Mouse (Mus musculus): ENCODE measurements around the gene Lrrc8c. TPM values are rescaled to one million over a fixed set of nuclear protein-coding genes. Genes with fewer than 3 reads are reported as not detected.

The Lrrc8c gene
- total RNA-seq, 2 experiments from 2014 or later, result 26.7 to 29.9 TPM

DNA sequence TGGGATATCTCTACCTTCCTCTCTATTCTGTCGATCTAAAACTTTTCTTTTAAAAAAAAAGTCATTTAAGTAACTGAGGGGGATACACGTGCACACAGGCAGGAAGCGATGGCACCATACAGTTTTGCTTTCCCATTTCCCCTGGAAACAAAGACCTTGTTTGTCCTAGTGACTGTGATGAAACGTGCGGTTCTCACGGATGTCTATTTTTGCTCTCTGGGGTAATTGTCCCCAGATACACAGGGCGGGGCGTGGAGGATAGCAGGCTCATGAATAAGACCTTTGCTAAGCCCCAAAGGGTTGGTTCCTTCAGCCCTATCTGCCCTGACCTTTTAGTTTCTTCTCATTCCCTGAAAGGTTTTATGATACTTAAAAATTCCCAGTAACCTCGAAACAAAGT is 79.7 kb downstream of the Lrrc8c start:
- peak; percentile 65 to 75 for DNase-seq

DNA sequence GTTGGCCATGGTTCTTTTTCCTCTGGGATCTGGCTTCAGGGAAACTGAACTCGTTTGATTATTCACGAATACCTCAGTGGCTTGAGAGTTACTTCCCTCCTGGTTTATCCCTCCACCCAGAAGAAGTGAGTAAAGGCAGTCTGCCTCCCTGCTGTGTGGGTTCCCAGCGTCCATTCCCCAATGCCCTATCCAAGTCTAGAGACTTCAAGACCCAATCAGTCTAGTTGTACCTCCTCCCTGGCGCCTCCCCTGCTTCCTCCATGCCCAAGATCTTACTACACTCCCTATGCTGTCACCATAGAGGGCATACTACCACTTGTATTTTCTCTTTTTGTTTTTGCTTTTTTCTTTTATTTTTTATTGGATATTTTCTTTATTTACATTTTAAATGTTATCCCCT is 80.1 kb downstream of the Lrrc8c start:
- DNase-seq, result no peak

DNA sequence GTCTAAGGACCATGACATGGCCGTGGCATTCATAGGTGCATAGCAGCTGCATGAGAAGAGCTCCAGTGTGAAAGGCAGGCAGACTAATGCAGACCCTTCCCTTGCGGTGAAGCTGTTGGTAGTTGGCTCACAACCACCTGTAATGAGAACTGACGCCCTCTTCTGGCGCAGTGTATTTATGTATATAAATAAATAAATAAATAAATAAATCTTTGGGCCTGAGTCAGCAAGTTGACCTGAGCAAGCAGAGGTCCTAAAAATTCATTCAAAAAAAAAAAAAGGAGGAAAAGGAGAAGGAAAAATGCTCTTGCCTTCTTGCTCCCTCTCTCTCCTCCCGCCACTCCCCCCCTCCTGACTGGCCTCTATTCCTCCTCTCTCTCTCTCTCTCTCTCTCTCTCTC is 81.8 kb downstream of the Lrrc8c start:
- DNase-seq, result no peak

DNA sequence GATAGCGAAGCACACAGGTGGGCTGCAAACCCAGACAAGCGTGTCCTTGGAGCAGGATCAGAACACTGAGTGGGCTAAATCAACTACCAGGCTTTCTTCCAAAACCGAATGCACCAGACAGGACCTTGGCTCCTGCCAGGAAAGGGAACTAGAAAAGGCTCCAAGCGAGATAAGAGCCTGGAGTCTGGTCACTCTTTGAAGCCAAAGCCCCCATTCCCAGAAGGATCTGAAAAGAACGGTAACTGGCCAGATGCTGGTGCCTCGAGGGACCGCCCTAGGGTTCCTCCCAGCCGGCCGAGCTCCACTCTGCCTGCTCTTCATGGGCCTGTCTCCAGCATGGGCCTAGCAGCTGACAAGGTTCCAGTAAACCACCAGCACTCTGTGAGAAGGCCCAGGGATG is 83.4 kb downstream of the Lrrc8c start:
- peak; percentile 60 to 75 for DNase-seq

DNA sequence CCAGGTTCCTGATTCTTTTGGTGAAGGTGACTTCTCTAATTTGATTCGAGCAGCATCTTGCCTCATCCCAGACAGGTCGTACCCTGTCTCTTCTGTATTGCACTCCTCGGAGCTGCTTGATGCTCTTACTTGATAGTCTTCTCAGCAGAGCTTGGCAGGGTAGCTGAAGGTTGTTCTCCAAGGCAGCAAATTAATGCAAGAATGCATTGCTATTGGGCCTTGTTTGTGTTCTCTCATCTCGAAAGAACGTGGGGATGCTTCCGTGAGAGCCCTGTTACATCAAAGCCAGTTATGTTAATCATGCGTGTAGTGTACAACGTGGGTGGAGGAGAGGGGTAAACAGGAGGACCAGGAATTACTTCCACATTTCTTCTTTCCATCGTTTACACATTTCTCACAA is 86.5 kb downstream of the Lrrc8c start:
- DNase-seq, result no peak

DNA sequence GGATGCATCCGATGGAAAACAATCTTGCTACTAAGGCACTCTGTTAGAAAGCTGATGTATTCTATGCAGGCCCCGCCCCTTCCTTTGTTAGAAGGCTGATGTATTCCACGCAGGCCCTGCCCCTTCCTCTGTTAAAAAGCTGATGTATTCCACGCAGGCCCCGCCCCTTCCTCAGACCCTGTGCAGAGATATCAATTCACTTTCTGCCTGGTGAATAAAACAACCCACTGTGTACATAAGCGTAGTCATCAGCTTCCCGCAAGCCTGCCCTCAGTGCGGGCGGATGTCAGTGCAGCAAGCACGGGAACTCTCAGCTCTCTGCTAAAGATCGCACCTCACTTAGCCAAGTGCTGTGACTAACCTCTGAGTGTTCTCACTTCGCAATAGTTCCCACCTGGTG is 90.5 kb downstream of the Lrrc8c start:
- DNase-seq, result no peak

DNA sequence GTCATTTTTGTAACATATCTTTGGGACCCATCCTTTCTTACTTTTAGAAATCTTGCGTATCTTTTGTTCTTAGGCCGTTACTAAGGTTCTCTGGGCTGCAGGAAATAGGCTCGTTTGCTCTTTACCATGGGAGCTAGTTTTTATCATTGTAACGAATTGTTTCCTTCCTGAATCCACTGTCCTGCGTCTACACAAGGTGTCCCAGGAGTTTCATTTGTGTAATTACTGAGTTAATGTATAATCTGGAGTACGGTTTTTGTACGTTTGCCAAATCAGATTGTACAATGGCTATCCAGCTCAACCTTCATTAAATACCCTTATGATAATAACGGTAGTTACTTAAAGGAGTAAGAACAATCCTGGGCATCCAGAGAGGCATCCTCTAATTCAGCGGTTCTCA is 93.8 kb downstream of the Lrrc8c start:
- DNase-seq, result no peak

DNA sequence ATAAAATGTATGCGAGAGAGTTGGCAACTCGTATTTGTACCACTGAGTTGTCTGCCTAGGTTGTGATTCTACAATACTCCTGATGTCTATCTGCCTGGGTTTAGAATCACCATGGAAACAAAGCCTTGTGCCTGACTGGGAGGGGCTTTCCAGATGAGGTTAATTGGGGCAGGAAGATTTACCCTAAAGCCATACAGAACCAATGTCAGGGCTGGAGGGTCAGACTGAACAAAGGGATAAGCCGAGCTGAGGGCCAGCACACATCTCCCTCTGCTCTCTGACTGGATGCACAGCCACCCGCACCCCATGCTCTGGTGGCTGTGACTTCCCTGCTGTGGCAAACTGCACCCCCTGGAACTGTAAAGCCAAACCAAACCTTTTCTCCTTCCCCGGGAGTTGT is 94.8 kb downstream of the Lrrc8c start:
- no peak for DNase-seq

DNA sequence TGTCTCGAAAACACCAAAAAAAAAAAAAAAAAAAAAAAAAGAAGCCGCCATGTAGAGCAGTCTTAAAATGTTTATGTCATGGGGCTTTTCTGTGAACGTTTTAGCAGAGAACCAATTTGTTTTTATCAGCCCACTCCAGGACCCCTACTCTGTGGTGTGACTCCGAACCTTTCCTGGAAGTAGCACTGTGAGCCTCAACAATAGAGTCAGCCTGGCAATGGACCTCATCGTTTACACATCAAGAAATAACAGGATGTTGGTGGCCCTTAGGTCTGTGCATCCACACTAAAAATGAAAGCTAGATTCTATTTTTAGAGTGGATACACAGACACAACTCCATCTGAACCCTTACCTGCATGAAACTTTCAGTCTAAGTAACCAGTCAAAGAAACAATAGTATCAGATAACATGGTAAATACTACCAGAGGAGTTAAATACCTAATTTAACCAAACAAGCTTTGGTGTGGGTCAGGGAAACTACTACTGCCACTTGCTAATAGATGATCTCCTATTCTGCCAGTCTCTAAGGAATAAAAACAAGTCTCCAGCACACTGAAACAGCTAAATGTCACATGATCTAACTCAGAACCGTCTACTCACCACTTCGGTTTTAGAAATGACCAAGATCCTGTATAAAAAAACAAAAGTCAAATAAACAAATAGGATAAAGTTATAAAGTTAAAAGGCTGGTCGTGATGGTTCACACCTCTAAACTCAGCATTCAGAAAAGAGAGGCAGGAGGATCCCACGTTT is 95.7 kb downstream of the Lrrc8c start:
- peak in 1 of 2 experiments; percentile 27 for DNase-seq

DNA sequence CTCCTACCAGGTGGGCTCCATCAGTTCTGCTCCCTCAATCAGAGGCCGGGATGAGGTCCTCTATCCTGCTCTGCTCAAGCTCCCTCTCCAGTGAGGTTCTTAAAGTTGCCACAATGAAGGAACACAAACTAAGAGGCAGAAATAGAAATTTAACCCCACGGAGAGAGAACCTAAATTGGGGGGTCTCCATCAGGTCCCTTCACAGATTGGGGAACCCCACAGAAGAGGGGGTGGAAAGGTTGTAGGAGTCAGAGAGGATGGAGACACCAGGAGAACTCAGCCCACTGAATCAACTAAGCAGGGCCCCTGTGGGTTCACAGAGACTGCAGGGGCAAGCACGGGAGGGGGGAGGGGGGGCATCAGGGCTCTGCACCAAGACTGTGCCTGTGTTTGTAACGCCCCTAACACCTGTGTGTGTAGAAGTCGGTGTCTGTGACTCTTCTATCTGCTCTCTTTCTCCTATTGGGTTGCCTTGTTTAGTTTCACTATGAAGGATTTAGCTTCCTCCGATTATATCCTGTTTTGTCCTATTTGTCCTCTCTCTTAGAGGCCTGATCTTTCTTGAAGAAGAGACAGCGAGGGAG is 96.8 kb downstream of the Lrrc8c start:
- DNase-seq, result no peak

DNA sequence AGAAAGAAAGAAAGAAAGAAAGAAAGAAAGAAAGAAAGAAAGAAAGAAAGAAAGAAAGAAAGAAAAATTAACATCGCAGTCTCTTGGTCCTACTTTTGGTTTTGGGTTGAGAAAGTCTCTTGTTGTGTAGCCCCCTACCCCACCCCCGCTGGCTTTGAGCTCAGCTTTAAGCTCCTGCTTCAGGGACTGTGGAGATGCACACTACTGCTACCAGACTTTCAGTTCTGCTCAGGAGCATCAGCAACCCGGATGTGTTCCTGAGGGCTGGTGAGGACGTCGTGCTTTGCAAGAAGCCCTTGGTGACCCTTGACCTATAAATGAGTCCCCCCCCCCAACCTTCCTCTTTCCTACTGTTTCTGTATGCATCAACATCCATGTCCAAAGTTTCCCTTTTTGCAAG is 97.3 kb downstream of the Lrrc8c start:
- DNase-seq, result no peak

DNA sequence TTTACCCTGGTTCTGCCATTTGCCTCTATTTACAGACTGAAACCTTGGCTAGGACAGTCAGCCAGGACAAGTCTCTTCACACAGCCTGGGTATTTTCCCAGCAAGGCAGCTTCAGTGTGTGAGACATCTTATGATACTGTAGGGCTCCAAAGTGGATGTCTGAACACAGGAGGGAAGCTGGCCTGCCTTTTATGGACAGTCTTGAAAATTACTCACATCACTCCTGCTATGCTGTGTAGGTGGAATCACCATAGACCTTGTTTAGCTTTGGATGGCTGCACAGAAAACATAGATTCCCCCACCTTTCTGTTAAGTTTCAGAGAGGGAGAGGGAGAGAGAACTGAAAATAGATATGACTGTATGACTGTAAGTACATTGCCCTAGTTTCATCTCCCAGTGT is 99.3 kb downstream of the Lrrc8c start:
- DNase-seq, result no peak

DNA sequence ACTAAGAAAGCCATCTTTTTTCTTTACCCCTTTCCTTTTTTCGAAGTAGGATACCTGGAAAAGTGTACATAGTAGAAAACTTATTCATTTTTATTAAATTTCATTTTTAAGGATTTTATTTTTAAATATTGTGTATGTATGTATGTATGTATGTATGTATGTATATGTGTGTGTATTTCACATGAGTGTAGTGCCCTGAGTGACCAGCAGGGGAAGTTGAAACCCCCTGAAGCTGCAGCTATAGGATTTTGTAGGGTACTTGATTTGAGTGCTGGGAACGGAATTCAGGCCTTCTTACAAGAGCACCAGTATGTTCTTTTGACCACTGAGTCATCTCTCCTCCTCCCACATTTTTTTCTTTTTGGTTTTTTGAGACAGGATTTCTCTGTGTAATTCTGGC is 100.5 kb downstream of the Lrrc8c start:
- DNase-seq, result no peak

DNA sequence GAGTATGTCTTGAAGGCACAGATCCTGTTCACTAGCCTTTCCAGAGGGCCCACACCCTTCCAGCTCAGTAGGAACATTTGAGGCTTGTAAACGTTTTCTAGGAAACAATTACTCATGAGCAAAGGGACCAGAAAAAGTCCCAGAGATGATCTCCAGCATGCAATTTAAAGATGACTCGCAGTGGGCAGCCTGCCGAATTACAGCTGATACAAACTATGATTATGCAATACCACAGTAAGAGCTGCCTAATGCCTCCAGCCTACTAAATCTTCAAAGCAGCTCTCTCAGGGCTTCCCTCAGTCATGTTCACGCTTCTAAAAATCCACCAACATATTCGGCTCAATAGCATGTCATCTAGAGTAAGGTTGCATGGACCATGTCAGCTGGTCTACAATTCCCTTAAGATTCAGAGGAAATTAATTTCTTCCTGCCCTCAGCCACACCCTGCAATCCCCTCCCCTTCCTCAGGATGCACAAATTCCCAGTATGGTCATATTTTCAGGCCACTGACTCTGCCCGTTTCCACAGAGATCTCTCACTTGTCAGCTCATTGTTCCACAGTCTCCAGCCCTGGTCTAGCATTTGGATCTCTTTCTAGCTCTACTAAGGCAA is 101.4 kb downstream of the Lrrc8c start:
- peak; percentile 80 to 81 for DNase-seq

DNA sequence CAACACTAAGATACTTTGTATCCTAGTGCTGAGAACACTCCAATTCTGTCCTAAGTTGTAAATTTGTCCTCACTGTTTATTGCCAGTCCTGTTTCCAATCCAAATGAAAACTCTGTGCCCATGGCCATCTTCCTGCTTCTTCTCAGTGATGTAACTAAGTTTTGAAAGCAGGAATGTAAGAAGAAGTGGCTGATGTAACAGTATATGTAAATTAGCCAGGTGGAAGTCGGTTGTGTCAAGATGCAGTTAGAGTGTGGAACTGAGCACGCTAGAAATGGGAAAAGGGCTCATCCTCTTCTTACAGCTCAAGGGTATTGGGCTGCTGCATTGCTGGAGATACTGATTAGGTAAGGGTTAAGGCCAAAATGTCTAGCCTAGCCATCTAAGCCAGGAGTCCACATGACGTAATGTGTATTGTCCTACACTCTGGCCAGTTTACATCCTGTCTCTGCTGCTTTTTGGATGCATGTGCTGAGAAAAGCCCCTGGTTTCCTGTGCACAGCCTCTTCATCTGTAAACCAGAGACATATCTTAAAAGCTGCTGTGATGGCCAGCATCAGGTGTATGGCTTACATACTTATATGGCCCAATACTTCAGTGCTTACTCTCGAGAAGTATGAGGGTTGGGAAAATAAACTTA is 104.0 kb downstream of the Lrrc8c start:
- peak in 1 of 2 experiments; percentile 45 for DNase-seq

DNA sequence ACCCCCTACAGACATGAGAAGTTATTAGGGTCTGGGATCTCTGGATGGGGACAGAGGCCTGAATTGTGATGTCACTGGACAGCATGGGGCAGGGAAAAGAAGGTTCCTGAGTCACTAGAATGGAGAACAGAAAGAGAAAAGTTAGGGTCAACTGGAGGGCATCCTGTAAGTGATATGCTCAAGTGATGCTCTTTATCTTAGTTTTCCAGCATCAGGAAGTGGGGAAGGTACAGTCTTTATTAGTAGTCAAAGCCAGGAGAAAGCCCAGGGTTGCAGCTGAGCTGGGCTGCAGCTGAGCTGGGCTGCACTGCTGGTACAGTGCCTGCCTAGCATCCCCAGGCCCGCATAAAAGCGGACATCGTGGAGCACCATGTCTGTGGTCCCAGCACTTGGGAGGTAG is 105.1 kb downstream of the Lrrc8c start:
- no peak for DNase-seq

DNA sequence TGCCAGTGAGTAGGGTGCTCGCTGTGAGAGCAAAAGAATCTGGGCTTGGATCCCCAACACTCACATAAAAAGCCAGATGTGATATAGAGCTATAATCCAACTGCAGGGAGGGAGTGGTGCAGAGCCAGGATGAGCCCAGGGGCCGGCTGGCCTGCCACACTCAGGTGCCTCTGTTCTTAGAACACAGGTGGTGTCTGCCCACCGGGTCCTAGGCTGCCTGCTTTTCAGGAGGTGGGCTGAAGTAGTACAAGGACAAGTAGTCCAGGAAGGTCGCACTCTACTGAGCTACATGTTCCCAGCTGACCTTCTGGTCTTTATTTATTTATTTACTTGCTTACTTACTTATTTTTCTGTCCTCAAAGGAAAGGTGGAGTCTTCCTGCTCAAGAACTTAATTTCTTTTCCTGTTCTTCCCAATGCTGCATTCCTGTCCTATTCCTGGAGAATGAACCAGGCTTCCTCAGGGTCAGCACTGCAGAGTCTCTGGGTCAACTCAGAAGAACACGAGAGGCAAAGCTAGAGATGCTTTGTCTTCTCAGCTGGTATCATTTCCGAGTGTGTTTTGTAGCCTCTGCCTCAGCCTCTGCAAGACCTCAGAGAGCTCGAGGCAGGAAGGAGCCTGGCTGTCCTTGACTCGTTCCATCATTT is 106.4 kb downstream of the Lrrc8c start:
- DNase-seq, result peak; percentile 35 to 58

DNA sequence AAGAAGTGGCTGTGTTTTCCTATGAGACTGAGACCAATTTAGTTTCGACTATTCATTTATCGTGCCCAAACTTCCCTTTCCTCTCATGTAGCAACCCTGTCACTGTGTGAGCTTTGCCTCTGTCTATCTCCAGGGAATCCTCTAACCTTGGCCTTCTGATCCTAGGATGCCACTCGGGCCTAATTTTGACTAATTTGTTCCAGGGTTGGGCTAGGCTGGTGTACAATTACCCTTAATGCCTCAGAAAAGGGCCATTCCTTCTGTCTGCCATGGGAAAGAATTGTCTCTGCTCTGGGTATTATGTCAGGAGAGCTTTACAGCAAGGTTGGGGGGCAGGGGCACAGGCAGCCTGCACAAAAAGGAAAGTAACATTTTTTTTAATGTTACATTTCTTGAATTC is 107.2 kb downstream of the Lrrc8c start:
- DNase-seq, result peak in 1 of 2 experiments; percentile 10

DNA sequence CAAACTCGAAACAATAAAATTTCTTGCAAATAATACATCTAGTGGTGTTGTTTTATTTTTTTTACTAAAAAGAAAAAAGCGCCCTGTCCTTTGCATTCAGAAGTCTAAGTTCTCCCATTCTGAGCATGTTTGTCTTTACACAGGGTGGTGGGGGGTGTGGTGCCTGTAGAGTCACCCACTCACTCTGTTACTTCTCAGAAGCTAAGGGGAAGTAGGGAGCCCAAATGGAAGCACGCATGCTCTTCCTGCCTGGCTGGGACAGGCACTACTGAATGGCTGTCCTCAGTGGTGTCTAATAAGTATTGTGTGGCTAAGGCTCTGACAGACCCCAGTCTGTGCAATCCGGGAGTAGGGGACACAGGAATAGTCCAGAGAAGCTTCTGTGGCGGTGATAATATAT is 107.9 kb downstream of the Lrrc8c start:
- peak in 1 of 2 experiments; percentile 21 for DNase-seq

DNA sequence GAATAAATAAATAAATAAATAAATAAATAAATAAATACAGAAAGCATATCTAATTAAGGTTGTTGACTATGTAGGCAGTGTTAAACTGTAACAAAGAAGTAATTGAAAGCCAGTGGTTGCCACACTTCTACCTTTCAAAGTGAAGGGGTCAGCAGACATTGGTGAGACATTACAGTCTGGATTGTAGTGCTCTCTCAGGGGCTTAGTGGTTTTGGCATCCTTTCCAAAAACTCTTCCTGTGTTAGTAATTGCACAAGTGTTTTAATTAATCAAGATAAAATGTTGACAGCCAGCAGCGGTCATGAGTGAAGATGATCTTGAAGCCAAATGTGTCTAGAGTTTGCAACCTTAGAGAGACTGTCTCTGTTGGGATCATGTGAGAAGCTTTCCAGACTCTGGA is 110.8 kb downstream of the Lrrc8c start:
- no peak for DNase-seq

DNA sequence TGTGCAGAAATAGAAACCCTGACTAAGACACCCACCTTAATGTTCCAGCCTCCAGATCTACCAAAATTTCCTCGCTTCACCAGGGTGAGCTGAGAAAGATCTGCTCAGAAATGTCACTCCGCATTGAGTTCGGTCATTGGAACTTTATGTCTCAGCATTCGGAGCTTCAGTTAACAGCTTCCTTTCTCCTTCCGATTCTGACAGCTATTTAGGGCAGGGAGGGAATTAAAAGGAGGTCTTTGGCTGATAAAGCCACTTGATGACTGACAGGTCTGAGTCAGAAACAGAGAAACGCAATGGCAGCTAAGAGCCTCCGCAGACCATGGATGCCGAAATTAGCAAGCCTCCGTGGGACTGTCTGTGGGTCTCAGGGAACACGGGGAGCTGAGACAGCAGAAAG is 112.9 kb downstream of the Lrrc8c start:
- DNase-seq, result no peak

DNA sequence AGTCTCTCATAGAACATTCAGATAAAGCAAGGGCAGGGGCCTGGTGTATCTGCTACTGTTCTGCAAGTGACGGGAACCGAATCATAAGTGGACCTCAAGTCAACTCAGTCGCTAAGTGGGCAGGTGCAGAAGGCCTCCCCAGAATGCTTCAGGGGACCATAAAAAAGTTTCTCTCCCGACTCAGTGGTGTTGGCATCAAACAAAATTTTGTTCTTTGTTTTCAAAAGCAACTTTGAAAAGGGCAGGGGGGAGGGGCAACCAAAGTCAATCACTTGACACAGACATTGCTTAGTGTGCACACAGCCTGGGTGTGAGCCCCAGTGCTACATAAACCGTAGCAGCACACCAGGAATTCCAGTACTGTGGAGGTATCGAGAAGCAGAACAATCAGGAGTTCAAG is 116.4 kb downstream of the Lrrc8c start:
- DNase-seq, result no peak
